Mouse (Mus musculus): ENCODE data around the gene Enkd1. TPM values are rescaled to one million over a fixed set of nuclear protein-coding genes. Genes with fewer than 3 reads are reported as not detected.

Gene Enkd1
- total RNA-seq, 1 experiment = 20.4 TPM

GRCm38 (mm10) chr8:105706426-105706825 lies 1.6 kb downstream of the Enkd1 start:
- in situ Hi-C loops (cut with MboI; ENCODE audit: low sequenced_read_pairs in 2 of 2, unreplicated experiment in 2 of 2) = no loop called here
- Histone ChIP-seq H3K36me3 (ENCODE audit: control insufficient read depth, insufficient read depth, low read length, poor library complexity, severe bottlenecking) (peaks cover 16% of the 10 kb centered on the region), H3K27ac (ENCODE audit: insufficient read depth, low read depth, low read length, poor library complexity, severe bottlenecking) (no peak overlapping the region), H3K9ac (ENCODE audit: insufficient read depth, low read depth, low read length, poor library complexity, severe bottlenecking) (no peak overlapping the region), H3K4me3 (ENCODE audit: insufficient read depth in 1 of 2, low read depth in 1 of 2, low read length in 2 of 2, poor library complexity in 1 of 2, severe bottlenecking in 1 of 2) (no peak overlapping the region), H3K4me1 (ENCODE audit: control insufficient read depth in 2 of 2, insufficient read depth in 2 of 2, low read length in 2 of 2, poor library complexity in 1 of 2) (peaks cover 3 to 18% of the 10 kb centered on the region in 2 experiments; a peak in 1 of 4 replicates), H3K9me3 (ENCODE audit: control insufficient read depth, insufficient read depth, low read depth, low read length) (no peaks in the 10 kb centered on the region)
- no peak for TF ChIP-seq ZNF384 (IDR thresholded peaks at IDR 0.05; ENCODE audit: low read depth, low read length)
- TF ChIP-seq HCFC1 (IDR thresholded peaks at IDR 0.05; ENCODE audit: borderline replicate concordance, insufficient read depth, low read length) = no peak
- TF ChIP-seq CHD2 (IDR thresholded peaks at IDR 0.05; ENCODE audit: low read depth, low read length) = no peak
- TF ChIP-seq ZC3H11A (IDR thresholded peaks at IDR 0.05; ENCODE audit: borderline replicate concordance, low read depth, low read length) = no peak
- TF ChIP-seq MAFK (IDR thresholded peaks at IDR 0.05; ENCODE audit: insufficient read depth, low read depth, low read length) = no peak
- no peak for DNase-seq (ENCODE audit: low read depth, low spot score)

GRCm38 (mm10) chr8:105704955-105705354 lies 3.1 kb downstream of the Enkd1 start:
- TF ChIP-seq MAFK (IDR thresholded peaks at IDR 0.05; ENCODE audit: insufficient read depth, low read depth, low read length) (no peak), ZNF384 (IDR thresholded peaks at IDR 0.05; ENCODE audit: low read depth, low read length) (peak; percentile 37; the same call in 1 of the 2 replicates), ZC3H11A (IDR thresholded peaks at IDR 0.05; ENCODE audit: borderline replicate concordance, low read depth, low read length) (no peak), CHD2 (IDR thresholded peaks at IDR 0.05; ENCODE audit: low read depth, low read length) (no peak)
- Histone ChIP-seq H3K9me3 (ENCODE audit: control insufficient read depth, insufficient read depth, low read depth, low read length) (no peaks in the 10 kb centered on the region), H3K4me1 (ENCODE audit: control insufficient read depth in 2 of 2, insufficient read depth in 2 of 2, low read length in 2 of 2, poor library complexity in 1 of 2) (peaks cover 3 to 17% of the 10 kb centered on the region in 2 experiments; a peak in 1 of 4 replicates), H3K4me3 (ENCODE audit: insufficient read depth in 1 of 2, low read depth in 1 of 2, low read length in 2 of 2, poor library complexity in 1 of 2, severe bottlenecking in 1 of 2) (no peak overlapping the region), H3K9ac (ENCODE audit: insufficient read depth, low read depth, low read length, poor library complexity, severe bottlenecking) (no peak overlapping the region), H3K27ac (ENCODE audit: insufficient read depth, low read depth, low read length, poor library complexity, severe bottlenecking) (no peak overlapping the region), H3K36me3 (ENCODE audit: control insufficient read depth, insufficient read depth, low read length, poor library complexity, severe bottlenecking) (peaks cover 16% of the 10 kb centered on the region)
- in situ Hi-C loops (cut with MboI; ENCODE audit: low sequenced_read_pairs in 2 of 2, unreplicated experiment in 2 of 2) = no loop called here
- DNase-seq (ENCODE audit: low read depth, low spot score) = no peak

GRCm38 (mm10) chr8:105704146-105704812 lies 3.7 kb downstream of the Enkd1 start:
- peaks cover 16% of the 10 kb centered on the region for H3K36me3 ChIP-seq (ENCODE audit: control insufficient read depth, insufficient read depth, low read length, poor library complexity, severe bottlenecking)
- no peak for DNase-seq (ENCODE audit: low read depth, low spot score)
- H3K4me1 ChIP-seq (ENCODE audit: control insufficient read depth in 2 of 2, insufficient read depth in 2 of 2, low read length in 2 of 2, poor library complexity in 1 of 2) = peaks cover 4 to 14% of the 10 kb centered on the region in 2 experiments; a peak in 1 of 4 replicates
- no peak overlapping the region for H3K27ac ChIP-seq (ENCODE audit: insufficient read depth, low read depth, low read length, poor library complexity, severe bottlenecking)
- TF ChIP-seq ZNF384 (IDR thresholded peaks at IDR 0.05; ENCODE audit: low read depth, low read length) (no peak), MAFK (IDR thresholded peaks at IDR 0.05; ENCODE audit: insufficient read depth, low read depth, low read length) (no peak), CHD2 (IDR thresholded peaks at IDR 0.05; ENCODE audit: low read depth, low read length) (no peak), ZC3H11A (IDR thresholded peaks at IDR 0.05; ENCODE audit: borderline replicate concordance, low read depth, low read length) (no peak), HCFC1 (IDR thresholded peaks at IDR 0.05; ENCODE audit: borderline replicate concordance, insufficient read depth, low read length) (no peak)
- H3K4me3 ChIP-seq (ENCODE audit: insufficient read depth in 1 of 2, low read depth in 1 of 2, low read length in 2 of 2, poor library complexity in 1 of 2, severe bottlenecking in 1 of 2) = peak overlapping the region in 1 of 2 experiments; percentile 7; a peak in 1 of 4 replicates
- H3K9ac ChIP-seq (ENCODE audit: insufficient read depth, low read depth, low read length, poor library complexity, severe bottlenecking) = 0 out of 2 replicates have a peak overlapping the region, but pooled peaks have one; percentile 0
- no peaks in the 10 kb centered on the region for H3K9me3 ChIP-seq (ENCODE audit: control insufficient read depth, insufficient read depth, low read depth, low read length)
- in situ Hi-C loops (cut with MboI; ENCODE audit: low sequenced_read_pairs in 2 of 2, unreplicated experiment in 2 of 2) = no loop called here

GRCm38 (mm10) chr8:105702731-105703415 lies 5.1 kb downstream of the Enkd1 start:
- Histone ChIP-seq H3K4me1 (ENCODE audit: control insufficient read depth in 2 of 2, insufficient read depth in 2 of 2, low read length in 2 of 2, poor library complexity in 1 of 2) (peaks cover 4 to 11% of the 10 kb centered on the region in 2 experiments; a peak in 1 of 4 replicates), H3K36me3 (ENCODE audit: control insufficient read depth, insufficient read depth, low read length, poor library complexity, severe bottlenecking) (peaks cover 21% of the 10 kb centered on the region), H3K4me3 (ENCODE audit: insufficient read depth in 1 of 2, low read depth in 1 of 2, low read length in 2 of 2, poor library complexity in 1 of 2, severe bottlenecking in 1 of 2) (no peak overlapping the region), H3K27ac (ENCODE audit: insufficient read depth, low read depth, low read length, poor library complexity, severe bottlenecking) (no peak overlapping the region), H3K9me3 (ENCODE audit: control insufficient read depth, insufficient read depth, low read depth, low read length) (no peaks in the 10 kb centered on the region), H3K9ac (ENCODE audit: insufficient read depth, low read depth, low read length, poor library complexity, severe bottlenecking) (no peak overlapping the region)
- no peak for DNase-seq (ENCODE audit: low read depth, low spot score)
- no peak for TF ChIP-seq CHD2 (IDR thresholded peaks at IDR 0.05; ENCODE audit: low read depth, low read length)
- no peak for TF ChIP-seq ZNF384 (IDR thresholded peaks at IDR 0.05; ENCODE audit: low read depth, low read length)
- no peak for TF ChIP-seq ZC3H11A (IDR thresholded peaks at IDR 0.05; ENCODE audit: borderline replicate concordance, low read depth, low read length)
- TF ChIP-seq HCFC1 (IDR thresholded peaks at IDR 0.05; ENCODE audit: borderline replicate concordance, insufficient read depth, low read length) = no peak
- no peak for TF ChIP-seq MAFK (IDR thresholded peaks at IDR 0.05; ENCODE audit: insufficient read depth, low read depth, low read length)
- in situ Hi-C loops (cut with MboI; ENCODE audit: low sequenced_read_pairs in 2 of 2, unreplicated experiment in 2 of 2) = no loop called here
